Mouse (Mus musculus) cortical plate, adult 2 months (tissue): ENCODE measurements around the gene Gdf7.
A peak's percentile ranks its signal among the peaks of the same experiment; 100 is the strongest.

Experiments
- CTCF ChIP-seq: fragments of 200-500 bp; IDR thresholded peaks from 2 replicates; pipeline ENCODE4 v1.5.1; 2011; ENCODE audit warnings: mild to moderate bottlenecking, control low read depth, low read length; ENCODE audit not compliant: insufficient read depth; ENCODE audit errors: extremely low read depth
- POLR2A ChIP-seq: fragments of 200-500 bp; IDR thresholded peaks from 2 replicates; pipeline ENCODE4 v1.6.1; 2011; ENCODE audit warnings: mild to moderate bottlenecking, low read length, control low read depth; ENCODE audit not compliant: insufficient read depth; ENCODE audit errors: extremely low read depth

DNA sequence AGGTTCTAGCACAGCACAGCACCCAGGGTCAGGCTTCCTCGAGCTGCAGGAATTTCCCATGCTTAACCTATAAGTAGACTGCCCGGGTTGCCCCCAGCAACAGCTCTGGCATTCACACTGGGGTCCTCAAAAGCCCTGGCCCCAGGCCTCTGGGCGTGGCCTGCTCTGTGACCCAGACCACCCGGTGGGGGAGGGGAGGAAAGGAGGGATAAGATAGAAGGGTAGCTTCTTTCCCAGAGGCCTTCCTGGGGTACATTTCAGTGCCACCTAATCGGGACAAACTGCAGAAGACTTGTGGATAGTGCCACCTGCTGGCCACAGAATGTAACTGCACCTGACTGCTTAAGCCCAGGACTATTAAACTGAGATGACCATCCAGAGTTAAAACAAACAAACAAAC, 4.7 kb upstream of the Gdf7 start:
- peak; percentile 89 for TF ChIP-seq CTCF
- TF ChIP-seq POLR2A, result no peak
